Mouse (Mus musculus): ENCODE data around the gene Tifa.

Tifa gene

GRCm38 (mm10) chr3:127868880-127869279 lies 79.3 kb downstream of the Tifa start:
- no peak for DNase-seq

- peak; percentile 34 to 58 for DNase-seq
These were observed 82.0 kb downstream of the Tifa start for GRCm38 (mm10) chr3:127871575-127871974.

DNA sequence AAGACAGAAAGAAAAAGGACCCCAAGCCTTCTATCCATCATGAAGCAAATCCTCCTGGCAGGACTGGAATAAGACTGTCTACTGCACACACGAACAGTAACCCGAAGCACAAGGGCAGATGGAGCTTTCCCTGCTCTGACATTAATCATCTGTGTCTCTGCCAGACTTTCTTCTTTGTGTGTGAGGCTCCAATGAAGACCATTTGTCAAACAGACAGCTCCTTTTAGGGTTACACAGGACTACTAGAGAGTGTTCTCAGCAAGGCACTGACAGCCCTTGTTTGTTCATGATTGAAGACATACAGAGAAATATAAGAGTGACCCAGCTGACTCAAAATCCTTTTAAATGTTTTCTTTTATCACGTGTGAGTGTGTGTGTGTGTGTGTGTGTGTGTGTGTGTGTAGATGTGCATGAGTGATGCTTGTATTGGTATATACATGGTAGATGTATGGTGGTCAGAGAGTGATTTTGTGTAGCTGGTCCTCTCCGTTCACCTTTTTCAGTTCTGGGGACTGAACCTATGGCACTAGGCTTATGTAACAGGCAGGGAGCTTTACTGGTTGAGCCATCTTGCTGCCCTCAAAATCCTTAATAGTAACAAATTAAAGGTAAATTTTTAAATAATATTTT lies 84.8 kb downstream of the Tifa start:
- DNase-seq, result no peak

DNA sequence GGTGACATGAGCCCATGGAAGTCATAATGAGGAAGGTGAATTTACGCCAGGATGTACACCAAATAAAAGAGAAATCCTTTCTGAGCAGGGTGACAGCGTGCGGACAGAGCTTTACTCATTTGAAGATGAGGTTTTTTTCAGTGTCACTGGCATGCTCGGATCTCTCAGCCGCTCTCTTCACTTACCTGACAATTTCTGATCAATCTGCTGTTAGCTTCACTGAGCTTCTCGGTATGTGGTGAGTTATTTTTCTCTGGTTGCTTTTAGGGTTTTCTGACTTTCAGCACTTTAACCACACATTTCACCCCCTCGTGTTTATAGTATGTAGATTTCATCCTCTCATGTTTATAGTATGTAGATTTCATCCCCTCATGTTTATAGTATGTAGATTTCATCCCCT lies 85.5 kb downstream of the Tifa start:
- no peak for DNase-seq

DNA sequence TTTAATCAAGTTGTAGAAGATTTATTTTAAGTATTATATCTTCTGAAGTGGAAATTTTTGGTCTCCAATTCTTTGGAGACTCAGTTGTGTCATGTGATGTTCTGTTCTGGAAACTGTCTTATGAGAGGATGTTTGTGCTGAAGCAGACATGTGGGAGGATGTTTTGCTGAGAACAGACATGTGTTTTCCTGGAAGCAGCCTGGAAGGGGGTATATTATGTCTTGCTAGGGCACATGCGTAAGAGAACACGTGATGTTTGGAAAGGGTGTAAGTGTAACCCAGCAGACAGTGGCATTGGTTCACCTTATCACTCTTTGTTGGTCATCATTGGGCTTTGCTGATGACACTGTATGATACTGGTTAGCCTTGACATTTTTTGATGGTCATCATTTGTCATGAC lies 85.9 kb downstream of the Tifa start:
- no peak for DNase-seq

GRCm38 (mm10) chr3:127879968-127880367 lies 90.4 kb downstream of the Tifa start:
- no peak for DNase-seq

GRCm38 (mm10) chr3:127881684-127882083 lies 92.1 kb downstream of the Tifa start:
- DNase-seq, result no peak

Data from lung, postnatal 4 days (tissue).